Mouse (Mus musculus): ENCODE results near the gene St7l. TPM values are rescaled to one million over a fixed set of nuclear protein-coding genes. Genes with fewer than 3 reads are reported as not detected.

St7l gene
- polyA plus RNA-seq, 1 experiment from 2014 or later, result 23.2 TPM

GRCm38 (mm10) chr3:104952891-104953670 lies 89.3 kb downstream of the St7l start:
- Histone ChIP-seq H3K4me3 (no peak overlapping the region), H3K9me3 (no peaks in the 10 kb centered on the region), H3K4me2 (no peak overlapping the region), H3K27me3 (replicated peaks) (peaks cover 2% of the 10 kb centered on the region), H3K4me1 (peaks cover 11% of the 10 kb centered on the region; the same call in 1 of the 2 replicates), H3K9ac (no peak overlapping the region), H3K36me3 (peaks cover 53% of the 10 kb centered on the region), H3K27ac (replicated peaks) (no peak overlapping the region)
- no peak for ATAC-seq (ENCODE audit: extremely low read depth, insufficient number of reproducible peaks, low FRiP score, low TSS enrichment)
- WGBS, result 65% methylated on average over 23 of the region's 23 CpGs

- no peak overlapping the region for H3K9ac ChIP-seq
- H3K36me3 ChIP-seq, result peaks cover 44% of the 10 kb centered on the region
- ATAC-seq (ENCODE audit: extremely low read depth, insufficient number of reproducible peaks, low FRiP score, low TSS enrichment), result no peak
- WGBS, result 93% methylated on average over 3 of the region's 3 CpGs
- no peak overlapping the region for H3K4me2 ChIP-seq
- H3K4me3 ChIP-seq, result no peak overlapping the region
- peaks cover 13% of the 10 kb centered on the region for H3K27me3 ChIP-seq (replicated peaks)
- no peaks in the 10 kb centered on the region for H3K9me3 ChIP-seq
- H3K27ac ChIP-seq (replicated peaks), result no peak overlapping the region
- H3K4me1 ChIP-seq, result peaks cover 11% of the 10 kb centered on the region; the same call in 1 of the 2 replicates
These were observed 90.3 kb downstream of the St7l start for GRCm38 (mm10) chr3:104954137-104954536.

- H3K4me3 ChIP-seq, result no peak overlapping the region
- H3K9me3 ChIP-seq, result no peaks in the 10 kb centered on the region
- no peak for ATAC-seq (ENCODE audit: extremely low read depth, insufficient number of reproducible peaks, low FRiP score, low TSS enrichment)
- WGBS, result 94% methylated on average over 15 of the region's 15 CpGs
- no peak overlapping the region for H3K27ac ChIP-seq (replicated peaks)
- peaks cover 11% of the 10 kb centered on the region; the same call in 1 of the 2 replicates for H3K4me1 ChIP-seq
- peaks cover 17% of the 10 kb centered on the region for H3K27me3 ChIP-seq (replicated peaks)
- peaks cover 44% of the 10 kb centered on the region for H3K36me3 ChIP-seq
- H3K4me2 ChIP-seq, result no peak overlapping the region
- no peak overlapping the region for H3K9ac ChIP-seq
These were observed 90.7 kb downstream of the St7l start for GRCm38 (mm10) chr3:104954551-104954950.

GRCm38 (mm10) chr3:104956131-104956581 lies 92.4 kb downstream of the St7l start:
- Histone ChIP-seq H3K27ac (replicated peaks) (no peak overlapping the region), H3K4me2 (no peak overlapping the region), H3K9me3 (no peaks in the 10 kb centered on the region), H3K36me3 (peaks cover 31% of the 10 kb centered on the region), H3K9ac (peak overlapping the region; percentile 21; the same call in 1 of the 2 replicates), H3K4me1 (peaks cover 21% of the 10 kb centered on the region), H3K27me3 (replicated peaks) (peaks cover 33% of the 10 kb centered on the region), H3K4me3 (no peak overlapping the region)
- no peak for ATAC-seq (ENCODE audit: extremely low read depth, insufficient number of reproducible peaks, low FRiP score, low TSS enrichment)
- WGBS, result 66% methylated on average over 6 of the region's 6 CpGs

GRCm38 (mm10) chr3:104960026-104961000 lies 96.5 kb downstream of the St7l start:
- H3K36me3 ChIP-seq, result peaks cover 6% of the 10 kb centered on the region; the same call in 1 of the 2 replicates
- peaks cover 63% of the 10 kb centered on the region for H3K27me3 ChIP-seq (replicated peaks)
- 10% methylated on average over 19 of the region's 19 CpGs for WGBS
- H3K9me3 ChIP-seq, result no peaks in the 10 kb centered on the region
- H3K9ac ChIP-seq, result peak overlapping the region; percentile 78; the same call in 1 of the 2 replicates
- peaks cover 54% of the 10 kb centered on the region for H3K4me1 ChIP-seq
- peak overlapping the region; percentile 87 for H3K4me2 ChIP-seq
- peak overlapping the region; percentile 64 for H3K4me3 ChIP-seq
- H3K27ac ChIP-seq (replicated peaks), result no peak overlapping the region
- ATAC-seq (ENCODE audit: extremely low read depth, insufficient number of reproducible peaks, low FRiP score, low TSS enrichment), result no peak

GRCm38 (mm10) chr3:104961066-104962059 lies 97.6 kb downstream of the St7l start, which contains the start of gene Wnt2b:
Gene Wnt2b (minus strand): TSS chr3:104961921.
- Histone ChIP-seq H3K4me3 (peak within 1 kb of the TSS; percentile 64), H3K9ac (peak within 1 kb of the TSS; percentile 78), H3K36me3 (peaks cover 5% of the 10 kb centered on the region; the same call in 1 of the 2 replicates), H3K27me3 (replicated peaks) (peaks cover 63% of the 10 kb centered on the region), H3K9me3 (no peaks in the 10 kb centered on the region), H3K4me2 (peak within 1 kb of the TSS; percentile 87), H3K4me1 (peaks cover 55% of the 10 kb centered on the region), H3K27ac (replicated peaks) (no peak within 1 kb of the TSS)
- under 1% methylated on average over 78 of the region's 87 CpGs for WGBS
- peak; percentile 23; the same call in 1 of the 2 replicates for ATAC-seq (ENCODE audit: extremely low read depth, insufficient number of reproducible peaks, low FRiP score, low TSS enrichment)

GRCm38 (mm10) chr3:104962141-104962611 lies 98.4 kb downstream of the St7l start:
- Histone ChIP-seq H3K27me3 (replicated peaks) (peaks cover 63% of the 10 kb centered on the region), H3K36me3 (no peaks in the 10 kb centered on the region; the same call in 1 of the 2 replicates), H3K4me1 (peaks cover 59% of the 10 kb centered on the region), H3K4me3 (peak overlapping the region; percentile 64), H3K9me3 (no peaks in the 10 kb centered on the region), H3K27ac (replicated peaks) (no peak overlapping the region), H3K9ac (peak overlapping the region; percentile 78), H3K4me2 (peak overlapping the region; percentile 87)
- ATAC-seq (ENCODE audit: extremely low read depth, insufficient number of reproducible peaks, low FRiP score, low TSS enrichment), result no peak
- WGBS, result 2% methylated on average over 31 of the region's 31 CpGs

- Histone ChIP-seq H3K36me3 (no peaks in the 10 kb centered on the region), H3K9me3 (no peaks in the 10 kb centered on the region), H3K4me1 (peaks cover 63% of the 10 kb centered on the region), H3K9ac (peak overlapping the region; percentile 78; the same call in 1 of the 2 replicates), H3K27me3 (replicated peaks) (peaks cover 62% of the 10 kb centered on the region), H3K27ac (replicated peaks) (no peak overlapping the region), H3K4me2 (peak overlapping the region; percentile 87), H3K4me3 (peak overlapping the region; percentile 64)
- ATAC-seq (ENCODE audit: extremely low read depth, insufficient number of reproducible peaks, low FRiP score, low TSS enrichment), result no peak
- WGBS, result 4% methylated on average over 5 of the region's 5 CpGs
These were observed 99.1 kb downstream of the St7l start for GRCm38 (mm10) chr3:104962866-104963265.

GRCm38 (mm10) chr3:104963331-104964276 lies 99.8 kb downstream of the St7l start:
- H3K9me3 ChIP-seq, result no peaks in the 10 kb centered on the region
- H3K27ac ChIP-seq (replicated peaks), result no peak overlapping the region
- H3K9ac ChIP-seq, result no peak overlapping the region
- WGBS, result 20% methylated on average over 13 of the region's 13 CpGs
- peaks cover 55% of the 10 kb centered on the region for H3K27me3 ChIP-seq (replicated peaks)
- no peaks in the 10 kb centered on the region for H3K36me3 ChIP-seq
- H3K4me1 ChIP-seq, result peaks cover 68% of the 10 kb centered on the region
- H3K4me2 ChIP-seq, result peak overlapping the region; percentile 34
- no peak overlapping the region for H3K4me3 ChIP-seq
- ATAC-seq (ENCODE audit: extremely low read depth, insufficient number of reproducible peaks, low FRiP score, low TSS enrichment), result no peak
